9 mouse cellular contexts compared by ENCODE assay signal in genomic region chr8:54954741-54955455, GRCm38 (mm10). TPM values are rescaled to one million over a fixed set of nuclear protein-coding genes. Genes with fewer than 3 reads are reported as not detected.
DNase-seq lines count a peak whose midpoint lies in the region; ATAC-seq lines count a peak whose summit lies in the region.
"Had no signal": no experiment of that assay in that cellular context is flagged by ENCODE, and none has a peak within 500 bp of the region (broad histone marks: within the 10 kb centered on the region; RNA-seq: fewer than 3 reads in every experiment).

Gene Gpm6a (plus strand): TSS chr8:54954843.

- ATAC-seq in frontal cortex, adult (ENCODE audit: low TSS enrichment): peak; percentile 55
- ATAC-seq in neural tube, embryonic 14.5 days (ENCODE audit: low read depth): peak; percentile 94
- ATAC-seq in liver, embryonic 11.5 days (replicated peaks; ENCODE audit: low FRiP score): no peak

- H3K4me3 ChIP-seq in neural tube, embryonic 14.5 days (ENCODE audit: low read depth, low read length): peak within 1 kb of the TSS; percentile 58
- H3K4me3 ChIP-seq in liver, embryonic 11.5 days (ENCODE audit: low read depth, low read length): no peak within 1 kb of the TSS
- H3K4me3 ChIP-seq: limb, embryonic 15.5 days had no signal

- H3K9me3 ChIP-seq in neural tube, embryonic 14.5 days (ENCODE audit: control insufficient read depth, low read length): no peaks in the 10 kb centered on the region
- H3K9me3 ChIP-seq in liver, embryonic 11.5 days (ENCODE audit: control insufficient read depth, low read length): no peaks in the 10 kb centered on the region
- H3K9me3 ChIP-seq: limb, embryonic 15.5 days had no signal

- peaks cover 8% of the 10 kb centered on the region; the same call in 1 of the 2 replicates for H3K4me1 ChIP-seq in neural tube, embryonic 14.5 days (ENCODE audit: control insufficient read depth, insufficient read depth, low read length)
- no peaks in the 10 kb centered on the region for H3K4me1 ChIP-seq in liver, embryonic 11.5 days (replicated peaks; ENCODE audit: control insufficient read depth, insufficient read depth, low read length)
- H3K4me1 ChIP-seq: limb, embryonic 15.5 days had no signal

- peak within 1 kb of the TSS; percentile 98 for H3K27ac ChIP-seq in neural tube, embryonic 14.5 days (ENCODE audit: low read depth, low read length)
- no peak within 1 kb of the TSS for H3K27ac ChIP-seq in liver, embryonic 11.5 days (ENCODE audit: low read depth, low read length)
- H3K27ac ChIP-seq: limb, embryonic 15.5 days had no signal

- peak within 1 kb of the TSS; percentile 60 for H3K4me2 ChIP-seq in neural tube, embryonic 14.5 days (ENCODE audit: low read depth, low read length)
- no peak within 1 kb of the TSS for H3K4me2 ChIP-seq in liver, embryonic 11.5 days
- H3K4me2 ChIP-seq: limb, embryonic 15.5 days had no signal

- peak; percentile 91 for DNase-seq in brain, adult 2 months (ENCODE audit: low read depth, low spot score)
- DNase-seq in cerebellum, adult 8-10 months: peak; percentile 75
- peak; percentile 60 to 61 for DNase-seq in layer of hippocampus, postnatal 36 days
- no peak for DNase-seq in T-cell, adult 2 months (ENCODE audit: low spot score)
- DNase-seq in liver, embryonic 11.5 days (ENCODE audit: low spot score): no peak
- no peak for DNase-seq in urinary bladder, postnatal 10 days (ENCODE audit: low spot score)

- no peaks in the 10 kb centered on the region for H3K27me3 ChIP-seq in neural tube, embryonic 14.5 days (ENCODE audit: control insufficient read depth, insufficient read depth, low read length)
- H3K27me3 ChIP-seq in liver, embryonic 11.5 days (replicated peaks; ENCODE audit: control insufficient read depth, insufficient read depth, low read length): no peaks in the 10 kb centered on the region
- H3K27me3 ChIP-seq: limb, embryonic 15.5 days had no signal

- peak within 1 kb of the TSS; percentile 80 for H3K9ac ChIP-seq in neural tube, embryonic 14.5 days (replicated peaks; ENCODE audit: low read depth, low read length)
- no peak within 1 kb of the TSS for H3K9ac ChIP-seq in liver, embryonic 11.5 days (ENCODE audit: low read depth, low read length)
- H3K9ac ChIP-seq: limb, embryonic 15.5 days had no signal

- WGBS in neural tube, embryonic 14.5 days: 8% methylated on average over 13 of the region's 13 CpGs
- 39% methylated on average over 13 of the region's 13 CpGs for WGBS in liver, embryonic 11.5 days

- no peaks in the 10 kb centered on the region for H3K36me3 ChIP-seq in neural tube, embryonic 14.5 days (ENCODE audit: control insufficient read depth, insufficient read depth, low read length)
- no peaks in the 10 kb centered on the region for H3K36me3 ChIP-seq in liver, embryonic 11.5 days (ENCODE audit: control insufficient read depth, insufficient read depth, low read length)
- H3K36me3 ChIP-seq: limb, embryonic 15.5 days had no signal

RNA-seq across cellular contexts. Expression of gene Gpm6a, which starts in this region (rescaled TPM):
- total RNA-seq in layer of hippocampus, postnatal 36 days (2021): 1,000 to 10,000 TPM; 1,023 to 1,079 TPM
- polyA plus RNA-seq in neural tube, embryonic 14.5 days (2014; fragmentation: Nextera tagmentation; extraction: Ambion mirVana): 484 and 610 TPM in 2 replicates
- polyA plus RNA-seq in liver, embryonic 11.5 days (2014; fragmentation: Nextera tagmentation; extraction: Ambion mirVana): 5.3 TPM in 2 replicates

Comparison
In these comparisons a context has a peak if more than half of its experiments do, and no peak if none do; other contexts are left out.
1. RNA of gene Gpm6a (polyA plus RNA-seq): 484 to 610 TPM in neural tube, embryonic 14.5 days; 5.3 TPM in liver, embryonic 11.5 days; every median in the first group is over 10 times any median in the second.
2. DNase-seq: peak in brain, adult 2 months (single experiment), cerebellum, adult 8-10 months (single experiment) and layer of hippocampus, postnatal 36 days (2 of 2); none in T-cell, adult 2 months (single experiment), liver, embryonic 11.5 days (single experiment) and urinary bladder, postnatal 10 days (single experiment).